Mouse (Mus musculus) heart, postnatal 14 days (tissue): ENCODE results near the gene Flt3. TPM values are rescaled to one million over a fixed set of nuclear protein-coding genes. Genes with fewer than 3 reads are reported as not detected.

ENCODE experiments used
- DNase-seq, 2 experiments: peaks; one replicate each; pipeline ENCODE4 v3.0.0; 2021 to 2022
- intact Hi-C: fragments of 180-260 bp; cut with DNase I; formaldehyde crosslinking; loops from one replicate; pipeline ENCODE4 v1.15.1; 2025
- total RNA-seq, 2 experiments: library from RNA; stranded (reverse); gene quantifications; 2 replicates each; pipeline ENCODE4 v1.2.3; 2021

The Flt3 gene
- total RNA-seq, 2 experiments from 2014 or later: 0.12 to 0.15 TPM

DNA sequence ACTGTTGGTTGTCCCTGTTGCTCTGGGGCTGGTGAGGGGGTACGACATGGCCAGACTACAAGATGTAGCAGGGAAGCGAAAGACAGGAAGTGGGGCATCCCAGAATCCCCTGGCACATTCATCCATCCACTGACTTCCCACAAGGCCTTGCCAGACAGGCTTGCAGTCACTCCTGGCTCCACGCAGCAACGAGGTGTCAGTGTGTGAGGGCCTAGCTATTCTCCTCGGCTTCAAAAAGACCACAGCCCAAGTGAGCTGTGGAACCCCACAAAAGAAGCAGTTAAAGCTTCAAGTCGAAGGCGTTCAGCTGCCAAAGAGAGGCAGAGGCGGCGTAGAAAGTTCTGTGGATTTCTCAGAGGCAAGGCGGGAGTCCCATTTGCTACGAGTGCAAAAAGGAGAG, 41.8 kb downstream of the Flt3 start:
- intact Hi-C loops: no loop called here
- no peak for DNase-seq

DNA sequence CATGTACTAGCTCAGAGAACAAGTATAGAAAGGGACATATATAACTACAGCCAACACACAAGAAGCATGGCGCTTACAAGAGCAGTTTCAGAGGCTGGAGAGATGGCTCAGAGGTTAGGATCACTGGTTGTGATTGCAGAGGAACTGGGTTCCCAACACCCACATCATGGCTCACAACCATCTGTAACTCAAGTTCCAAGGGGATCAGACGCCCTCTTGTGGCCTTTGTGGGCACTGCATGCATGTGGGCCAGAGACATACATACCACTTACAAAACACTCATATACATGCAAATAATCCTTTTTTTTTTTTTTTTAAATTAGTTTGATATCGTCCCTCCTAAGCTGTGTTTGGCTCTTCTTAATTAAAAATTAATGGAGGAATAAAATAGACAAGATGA, 42.8 kb downstream of the Flt3 start:
- no peak for DNase-seq

DNA sequence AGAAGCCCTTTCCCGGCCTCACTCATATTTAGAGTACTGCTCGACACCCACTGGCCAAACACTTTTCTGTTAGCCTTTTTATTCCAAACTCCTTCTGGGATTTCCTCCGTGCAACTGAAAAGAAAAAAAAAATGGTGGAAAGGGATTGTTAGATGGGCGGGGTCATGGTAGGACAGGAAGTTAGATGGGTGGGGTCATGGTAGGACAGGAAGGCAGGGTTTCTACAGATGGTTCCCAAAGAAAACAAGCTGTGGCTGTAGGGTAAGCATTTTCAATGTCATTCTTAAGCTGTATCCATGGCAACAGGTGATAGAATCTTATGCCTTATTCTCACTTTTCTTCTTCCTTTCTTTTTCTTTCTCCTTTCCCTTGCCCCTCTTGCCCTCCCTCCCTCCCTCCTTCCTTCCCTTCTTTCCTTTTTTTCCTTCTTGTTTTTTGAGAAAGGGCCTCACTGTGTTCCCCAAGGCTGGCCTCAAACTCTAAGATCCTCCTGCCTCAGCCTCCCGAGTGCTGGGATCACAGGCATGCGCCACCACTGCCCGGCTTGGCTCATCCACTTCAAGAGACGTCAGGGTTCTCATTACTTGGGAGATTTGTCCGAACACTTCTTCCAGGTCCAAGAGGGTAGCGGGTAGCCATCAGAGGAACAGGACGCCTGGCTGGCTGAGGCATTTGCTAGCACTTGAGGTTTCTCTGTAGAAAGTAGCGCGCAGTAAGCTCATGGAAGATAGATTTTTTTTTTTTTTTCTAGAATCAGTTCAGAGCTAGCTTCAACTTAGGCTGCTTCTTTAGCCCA, 43.8 kb downstream of the Flt3 start:
- intact Hi-C loops: no loop called here
- DNase-seq: no peak

More for the DNA sequence above, 42.8 kb downstream of the Flt3 start:
- intact Hi-C loops: no loop called here

DNA sequence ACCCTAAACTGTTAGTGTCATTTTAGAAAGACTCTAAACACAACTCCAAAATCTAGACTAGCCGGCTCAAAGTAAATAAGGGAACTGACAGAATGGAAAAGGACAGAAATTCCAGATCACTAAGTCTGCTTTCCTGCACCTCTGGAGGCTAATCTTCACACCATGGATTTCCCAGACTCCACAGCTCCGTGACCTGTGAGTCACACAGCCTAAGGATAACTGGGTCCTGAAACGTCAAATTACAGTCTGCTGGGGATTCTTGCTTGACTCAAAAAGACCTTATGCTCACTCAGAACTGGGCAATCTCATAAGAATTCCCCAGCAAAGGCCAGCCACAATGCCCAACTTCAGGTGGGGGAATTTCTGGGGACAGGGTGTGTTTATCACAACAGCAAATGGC, 44.5 kb downstream of the Flt3 start:
- intact Hi-C loops: no loop called here

DNA sequence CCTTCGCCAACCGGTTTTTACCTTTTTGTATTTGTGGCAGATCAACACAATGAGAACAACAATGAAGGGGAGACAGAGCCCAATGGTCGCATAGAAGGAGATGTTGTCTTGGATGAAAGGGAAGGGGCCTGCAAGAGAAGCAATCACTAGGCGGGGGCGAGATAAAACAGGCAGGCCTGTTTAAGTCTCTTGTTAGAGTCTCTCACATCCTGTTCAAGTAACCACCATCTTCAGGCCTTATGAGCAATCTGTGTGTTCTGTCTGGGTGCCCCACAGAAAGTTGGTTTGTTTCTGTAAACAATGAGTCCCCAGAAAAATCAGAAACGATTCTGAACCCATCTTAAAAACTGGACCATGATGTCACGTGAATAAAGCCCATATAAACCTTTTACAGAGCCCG, 45.3 kb downstream of the Flt3 start:
- intact Hi-C loops: no loop called here
- no peak for DNase-seq

More for the DNA sequence above, 44.5 kb downstream of the Flt3 start:
- DNase-seq: no peak

DNA sequence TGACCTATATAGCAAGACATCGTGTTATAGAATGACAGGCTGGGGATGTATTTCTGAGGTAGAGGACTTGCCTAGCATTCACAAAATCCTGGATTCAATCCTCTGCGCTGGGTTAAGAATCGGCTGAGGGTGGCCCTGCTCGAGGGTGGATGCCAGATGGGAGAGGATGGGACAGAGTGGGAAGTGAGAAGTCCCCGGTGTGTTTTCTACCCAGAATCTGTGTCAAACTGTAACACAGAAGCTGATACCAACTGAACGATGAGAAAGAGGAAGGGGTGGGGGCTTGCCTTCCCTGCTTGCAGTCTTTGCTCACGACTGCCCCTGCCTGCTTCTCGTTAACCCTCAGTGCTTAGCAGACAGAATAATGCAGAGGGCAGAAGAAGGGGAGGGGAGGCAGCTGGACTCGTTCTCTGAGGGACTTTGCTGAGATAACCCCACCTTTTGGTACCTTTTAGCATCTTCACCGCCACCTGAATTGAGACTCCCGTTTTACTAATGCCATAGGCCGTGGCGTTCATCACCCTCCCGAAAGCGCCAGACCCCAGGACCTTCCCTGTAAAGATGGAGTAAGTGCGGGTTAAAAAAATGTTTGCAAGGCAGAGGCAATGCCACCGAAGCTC, 46.0 kb downstream of the Flt3 start:
- intact Hi-C loops: no loop called here
- no peak for DNase-seq

DNA sequence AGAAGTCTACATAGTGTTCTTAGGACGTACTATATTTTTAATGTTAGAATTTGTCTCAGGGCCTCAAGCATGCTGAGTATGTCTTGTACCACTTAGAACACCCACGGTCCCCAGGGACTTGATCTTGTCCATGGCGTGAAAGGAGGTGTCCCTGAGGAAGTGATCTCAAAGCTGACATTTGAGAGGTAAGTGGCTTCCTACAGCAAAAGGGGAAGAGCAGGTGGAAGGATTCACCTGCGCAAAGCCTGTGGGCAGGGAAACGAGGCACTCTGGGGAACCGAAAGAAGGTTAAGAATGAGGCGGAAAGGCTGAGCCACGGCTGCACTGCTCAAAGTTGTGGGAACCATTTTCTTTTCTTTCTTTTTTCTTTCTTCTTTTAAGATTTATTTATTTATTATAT, 48.4 kb downstream of the Flt3 start:
- intact Hi-C loops: no loop called here
- no peak for DNase-seq

DNA sequence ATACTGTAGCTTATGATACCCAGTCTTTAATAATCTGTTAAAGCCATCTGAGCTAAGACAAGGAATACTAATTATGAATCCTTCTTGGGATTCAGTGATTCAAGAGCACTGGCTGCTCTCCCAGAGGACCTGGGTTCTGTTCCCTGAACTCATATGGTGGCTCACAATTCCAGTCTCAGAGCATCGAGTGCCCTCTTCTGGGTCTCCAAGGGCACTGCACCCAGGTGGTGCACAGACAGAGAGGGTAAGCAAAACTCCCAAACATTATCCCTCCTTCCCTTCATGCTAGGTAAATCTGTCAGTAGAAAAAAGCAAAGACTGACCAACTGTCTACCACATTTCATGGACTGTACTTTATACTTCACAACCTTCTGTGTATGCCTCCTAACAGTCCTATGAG, 54.3 kb downstream of the Flt3 start:
- DNase-seq: no peak
- intact Hi-C loops: no loop called here

DNA sequence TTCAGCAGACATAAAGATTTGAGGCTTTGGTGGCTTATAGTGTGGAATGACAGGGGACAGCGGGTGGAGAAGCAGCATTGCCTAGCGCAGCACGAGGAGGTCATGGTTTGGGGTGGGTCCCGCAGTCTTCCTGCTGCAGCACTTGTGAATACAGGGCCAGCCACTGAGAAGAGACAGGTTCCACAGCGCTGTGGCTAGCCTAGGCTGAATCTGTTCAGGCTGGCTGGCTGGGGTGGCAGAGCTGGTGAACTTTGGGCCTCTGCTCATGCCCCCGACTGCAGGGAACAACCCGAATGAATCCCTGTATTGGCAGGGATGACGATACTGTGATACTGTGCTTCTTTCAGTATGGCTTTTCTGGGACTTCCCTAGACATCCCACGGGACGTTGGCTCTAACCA, 56.4 kb downstream of the Flt3 start:
- intact Hi-C loops: no loop called here
- no peak for DNase-seq

DNA sequence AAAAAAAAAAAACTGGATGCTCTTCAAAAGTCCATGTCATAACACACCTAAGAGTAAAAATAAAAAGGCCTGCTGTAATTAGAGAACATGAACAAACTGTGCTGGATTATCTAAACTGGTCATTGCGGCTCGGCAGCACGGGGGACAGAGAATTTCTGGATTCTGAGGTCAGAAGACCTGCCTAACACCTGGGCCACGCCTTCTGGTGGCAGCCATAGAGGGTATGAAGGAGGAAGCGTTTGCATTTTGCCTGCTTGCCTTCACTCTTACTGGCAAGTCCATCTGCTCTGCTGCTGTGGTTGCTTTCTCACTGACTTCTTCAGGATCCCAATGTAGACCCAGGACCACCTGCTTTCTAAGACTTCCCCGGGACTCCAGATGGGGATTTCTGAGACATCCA, 57.4 kb downstream of the Flt3 start:
- no peak for DNase-seq
- intact Hi-C loops: no loop called here

DNA sequence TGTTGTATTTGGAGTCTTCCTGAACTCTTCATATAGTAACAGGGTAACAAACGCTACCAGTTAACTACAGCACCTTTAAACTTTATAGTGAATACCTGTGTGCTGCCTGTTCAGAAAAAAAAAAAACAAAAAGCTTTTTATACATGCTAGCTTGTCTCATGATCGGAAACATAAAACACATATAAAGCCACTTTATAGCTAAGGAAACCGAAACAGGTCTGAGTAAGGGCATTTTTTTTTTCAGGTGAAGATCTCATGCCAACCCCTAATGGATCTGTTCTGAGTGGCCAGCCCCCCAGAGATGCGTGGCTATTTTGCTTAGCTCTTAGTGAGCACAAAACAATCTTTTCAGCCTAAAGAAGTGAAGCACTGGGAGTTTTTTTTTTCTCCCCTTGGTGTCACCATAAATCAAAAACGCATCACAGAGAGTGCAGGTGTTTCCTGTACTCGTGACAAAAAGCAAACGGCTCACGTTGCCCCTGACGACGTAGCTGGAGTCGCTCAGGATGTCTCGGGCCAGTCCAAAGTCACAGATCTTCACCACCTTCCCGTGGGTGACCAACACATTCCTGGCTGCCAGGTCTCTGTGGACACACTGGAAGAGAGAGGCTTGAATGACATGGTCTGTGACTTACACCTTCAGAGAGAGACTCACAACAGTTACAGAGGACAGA, 59.4 kb downstream of the Flt3 start:
- DNase-seq: no peak
- intact Hi-C loops: no loop called here

DNA sequence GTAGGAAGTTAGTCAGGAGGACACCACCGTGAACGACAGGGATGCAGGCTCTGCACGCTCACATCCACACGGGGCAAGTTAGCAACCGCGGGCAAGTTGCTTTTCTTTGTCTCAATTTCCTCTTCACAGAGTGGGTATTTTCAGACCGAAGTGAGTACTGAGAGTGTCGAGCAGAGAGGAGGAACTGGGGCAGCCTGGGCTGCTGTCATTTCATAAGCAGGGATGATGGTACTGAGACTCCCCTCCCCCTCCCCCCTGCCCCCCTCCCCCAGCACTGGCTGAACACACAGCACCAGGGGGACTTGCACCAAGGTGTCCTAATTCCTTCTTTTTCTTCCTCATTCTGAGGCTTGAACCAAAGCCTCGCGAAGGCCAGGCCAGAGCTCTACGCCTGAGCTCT, 60.7 kb downstream of the Flt3 start:
- intact Hi-C loops: no loop called here
- no peak for DNase-seq

DNA sequence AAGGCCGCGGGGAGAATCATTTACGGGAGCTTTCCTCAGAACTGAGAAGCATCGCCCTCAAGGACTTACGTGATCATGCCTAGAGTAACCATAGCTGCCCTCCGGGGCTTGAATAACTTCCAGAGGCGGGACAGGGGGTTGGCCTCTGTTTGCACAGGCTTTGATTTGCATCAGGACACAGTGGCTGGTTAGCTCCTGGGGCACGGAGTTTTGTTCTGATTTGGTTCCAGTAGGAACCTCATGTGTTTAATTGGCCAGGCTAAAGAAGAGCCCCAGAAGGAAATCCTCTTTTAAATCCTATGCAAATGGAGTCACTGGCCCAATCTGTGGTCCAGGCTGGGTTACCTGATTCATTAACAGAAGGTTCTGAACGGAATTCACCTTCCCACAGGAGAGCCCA, 61.3 kb downstream of the Flt3 start:
- no peak for DNase-seq
- intact Hi-C loops: no loop called here

DNA sequence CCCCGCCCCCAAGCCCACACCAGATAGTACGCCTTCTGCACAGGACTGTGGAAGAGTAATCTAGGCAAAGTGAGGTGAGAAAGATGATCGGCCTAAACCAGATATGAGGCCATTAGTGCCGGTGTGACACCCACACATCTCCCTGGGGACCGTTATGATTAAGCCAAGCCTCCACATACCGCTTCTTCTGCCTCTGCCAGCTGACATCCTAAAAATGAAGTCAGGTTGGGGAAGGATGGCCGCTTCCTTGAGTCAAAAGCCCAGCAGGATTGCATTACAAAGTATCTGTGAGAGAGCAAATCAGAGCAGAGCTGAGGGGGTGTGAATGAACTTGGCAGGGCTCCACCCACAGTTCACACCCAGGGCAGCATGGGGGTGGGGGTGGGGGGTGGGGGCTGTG, 67.6 kb downstream of the Flt3 start:
- DNase-seq: no peak
- intact Hi-C loops: no loop called here

DNA sequence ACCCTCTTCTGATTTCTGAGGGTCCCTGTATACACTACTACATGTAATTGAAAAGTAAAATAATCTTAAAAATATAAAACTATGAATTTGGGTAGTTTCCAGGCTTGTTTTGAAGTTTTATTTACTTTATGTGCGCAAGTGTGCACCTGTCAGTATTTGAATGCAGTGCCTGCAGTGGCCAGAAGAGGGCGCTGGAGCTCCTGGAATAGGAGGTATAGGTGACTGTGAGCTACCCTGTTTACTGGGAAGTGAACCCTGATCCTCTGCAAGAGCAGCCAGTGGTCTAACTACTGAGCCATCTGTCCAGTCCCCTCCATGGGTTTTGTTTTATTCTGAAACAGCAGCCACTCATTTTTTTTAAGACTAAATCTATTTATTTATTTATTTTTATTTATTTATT, 68.7 kb downstream of the Flt3 start:
- DNase-seq: peak; percentile 36 to 56
- intact Hi-C loops: no loop called here

DNA sequence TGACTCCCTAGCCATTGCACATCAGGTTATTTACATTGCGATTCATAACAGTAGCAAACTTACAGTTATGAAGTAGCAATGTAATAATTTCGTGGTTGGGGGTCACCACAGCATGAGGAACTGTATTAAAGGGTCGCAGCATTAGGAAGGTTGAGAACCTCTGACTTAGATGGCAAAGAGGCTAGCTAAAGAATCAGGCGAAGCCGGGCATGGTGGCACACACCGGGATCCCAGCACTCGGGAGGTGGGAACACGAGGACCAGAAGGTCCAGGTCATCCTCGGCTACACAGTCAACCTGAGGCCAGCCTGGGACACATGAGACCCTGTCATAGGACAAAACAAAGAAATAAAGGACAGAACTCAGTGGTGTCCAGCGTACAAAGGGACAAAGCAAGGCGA, 70.3 kb downstream of the Flt3 start:
- DNase-seq: no peak
- intact Hi-C loops: no loop called here

DNA sequence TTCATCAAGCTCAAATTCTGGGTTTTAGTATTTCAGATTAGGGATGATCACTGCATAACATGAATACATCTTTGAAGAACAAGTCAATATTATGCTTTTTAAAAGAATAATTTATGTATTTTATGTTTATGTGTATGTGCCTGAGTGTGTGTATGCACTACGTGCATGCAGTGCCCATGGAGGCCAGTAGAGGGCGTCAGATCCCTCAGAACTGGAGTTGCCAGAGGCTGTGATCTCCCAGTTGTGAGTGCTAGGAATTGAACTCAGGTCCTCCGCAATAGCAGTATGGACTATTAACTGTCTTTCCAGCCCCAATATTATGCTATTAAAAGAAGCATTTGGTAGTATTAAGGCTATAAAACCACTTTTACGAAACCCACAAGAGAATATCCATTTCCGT, 72.7 kb downstream of the Flt3 start:
- DNase-seq: no peak
- intact Hi-C loops: no loop called here

DNA sequence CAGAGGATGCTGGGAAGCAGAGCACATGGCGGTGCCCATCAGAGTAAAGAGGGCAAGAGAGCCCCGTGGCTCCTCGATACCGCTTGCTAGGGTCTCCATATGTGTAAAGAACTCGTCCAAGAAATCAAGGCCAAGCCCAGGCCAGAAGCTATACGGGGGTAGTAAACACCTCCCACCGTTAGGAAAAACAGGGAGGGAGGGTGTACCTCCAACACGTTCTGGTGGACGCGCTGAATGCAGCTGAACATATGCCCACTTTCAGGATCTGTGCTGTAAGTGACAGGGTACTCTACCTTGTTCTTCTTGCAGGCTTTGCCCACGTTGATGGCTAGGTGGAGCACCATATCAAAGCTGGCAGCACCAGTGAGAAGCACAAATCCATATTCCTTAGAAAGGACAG, 74.4 kb downstream of the Flt3 start:
- no peak for DNase-seq
- intact Hi-C loops: no loop called here

DNA sequence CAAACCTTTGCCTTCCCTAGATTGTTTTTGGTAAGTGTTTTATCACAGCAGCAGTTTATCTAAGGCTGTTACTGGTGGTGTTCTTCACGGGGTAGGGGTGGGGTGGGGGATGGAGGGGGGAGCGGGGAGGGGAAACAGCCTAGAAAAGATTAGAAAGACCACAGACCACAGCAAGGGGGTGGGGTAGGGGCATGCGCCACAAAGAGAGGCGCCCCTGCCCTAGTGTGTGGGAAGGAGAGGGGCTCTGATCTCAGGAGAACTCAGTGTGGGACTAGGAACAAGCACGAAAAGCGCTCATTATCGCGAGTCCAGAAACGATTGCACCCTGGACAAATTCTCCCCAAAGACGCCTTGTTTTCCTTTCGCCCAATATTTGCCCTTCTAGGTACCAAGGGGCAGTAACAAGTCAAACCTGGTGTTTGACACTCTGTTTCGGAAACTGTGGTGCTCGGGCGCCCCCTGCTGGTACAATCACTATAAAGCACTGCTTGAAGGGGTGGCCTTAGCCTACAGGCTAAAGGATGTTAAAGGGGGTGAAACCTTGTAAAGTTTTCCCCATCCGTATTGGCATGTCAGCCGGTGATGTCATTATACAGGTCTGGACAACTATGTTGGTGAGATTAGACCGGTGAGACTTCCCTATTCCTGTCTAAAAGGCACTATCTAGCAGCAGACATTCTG, 76.9 kb downstream of the Flt3 start:
- intact Hi-C loops: no loop called here
- DNase-seq: peak; percentile 72 to 81

DNA sequence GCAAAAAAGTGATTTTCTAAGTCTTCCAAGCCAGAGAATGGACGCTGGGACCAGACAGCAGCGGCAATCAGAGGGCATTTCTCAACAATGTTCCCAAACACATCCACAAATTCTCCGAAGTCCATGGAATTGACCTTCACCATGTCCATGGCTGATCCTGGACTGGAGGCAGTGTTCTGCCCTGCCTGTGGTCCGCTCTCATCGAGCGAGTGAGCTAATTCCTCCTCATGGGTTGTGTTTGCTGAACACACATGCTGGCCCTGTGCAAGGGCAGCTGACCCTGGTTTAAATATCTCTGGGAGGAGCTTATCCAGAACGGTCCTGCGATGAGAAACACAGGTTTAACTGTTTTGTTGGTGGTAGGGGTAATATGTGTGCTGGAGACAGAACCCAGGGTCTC, 78.1 kb downstream of the Flt3 start, which contains the start of gene Urad:
TSS of gene Urad (minus strand) at position 258 of the 400 bp plus-strand sequence.
- intact Hi-C loops: no loop called here
- DNase-seq: no peak

DNA sequence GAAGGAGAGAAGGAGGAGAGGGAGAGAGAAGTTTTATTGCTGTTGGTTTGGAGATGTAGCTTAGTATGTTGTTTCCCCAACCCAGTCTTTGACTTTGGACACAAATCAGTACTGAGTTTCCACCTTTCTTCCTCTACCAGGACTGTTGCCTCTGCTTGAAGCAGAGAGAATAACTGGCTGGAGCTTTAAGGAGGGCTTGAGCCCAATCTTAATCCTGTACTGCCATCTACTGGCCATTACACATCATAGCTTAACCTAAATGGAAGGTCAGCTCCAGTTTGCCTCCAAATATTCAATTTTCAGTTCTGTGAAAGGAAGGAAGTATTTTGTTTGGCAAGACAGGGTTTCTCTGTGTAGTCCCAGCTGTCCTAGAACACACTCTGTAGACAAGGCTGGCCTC, 80.6 kb downstream of the Flt3 start:
- intact Hi-C loops: loop anchor here (2.0 to 10.0 kb wide), 5 partner anchors 92 to 645 kb away; no protein-coding TSS in a partner anchor

More for the DNA sequence above, 80.6 kb downstream of the Flt3 start:
- DNase-seq: peak in 1 of 2 experiments; percentile 42
